ENCODE assay signal across 8 mouse cellular contexts in genomic region chr11:32227041-32227440, GRCm38 (mm10). TPM values are rescaled to one million over a fixed set of nuclear protein-coding genes. Genes with fewer than 3 reads are reported as not detected.
DNase-seq lines count a peak whose midpoint lies in the region; ATAC-seq and TF ChIP-seq lines count a peak whose summit lies in the region.

No protein-coding gene starts in this region.

- no peak for DNase-seq in heart, postnatal 0 days (ENCODE audit: low spot score)
- no peak for DNase-seq in heart, adult 11 months
- DNase-seq in brain, adult 2 months (ENCODE audit: low read depth, low spot score) = peak; percentile 88
- DNase-seq in hindbrain, embryonic 11.5 days (ENCODE audit: low spot score) = no peak
- no peak for DNase-seq in adrenal gland, adult 18-20 months (ENCODE audit: low spot score in 2 of 2)
- no peak for DNase-seq in layer of hippocampus, adult 18-20 months (ENCODE audit: low spot score in 2 of 2)
- DNase-seq in gastrocnemius, adult 8-10 months (ENCODE audit: low spot score in 2 of 2) = no peak

- 38% methylated on average over 1 of the region's 1 CpGs for whole genome bisulfite sequencing in heart, postnatal 0 days
- WGBS in hindbrain, embryonic 11.5 days = 60% methylated on average over 1 of the region's 1 CpGs
- 28% methylated on average over 1 of the region's 1 CpGs for WGBS in midbrain, embryonic 13.5 days

- peaks cover 42% of the 10 kb centered on the region for H3K4me1 ChIP-seq in heart, postnatal 0 days (ENCODE audit: control insufficient read depth, insufficient read depth)
- H3K4me1 ChIP-seq in hindbrain, embryonic 11.5 days (replicated peaks; ENCODE audit: control insufficient read depth, insufficient read depth, low read length) = peaks cover 6% of the 10 kb centered on the region; the same call in 1 of the 2 replicates
- peaks cover 23% of the 10 kb centered on the region for H3K4me1 ChIP-seq in midbrain, embryonic 13.5 days (replicated peaks)

- no peak for TF ChIP-seq EP300 in heart, postnatal 0 days (IDR thresholded peaks at IDR 0.05; ENCODE audit: low read depth)

- H3K4me3 ChIP-seq in heart, postnatal 0 days (ENCODE audit: low read depth, low read length) = peak overlapping the region; percentile 75
- H3K4me3 ChIP-seq in hindbrain, embryonic 11.5 days (ENCODE audit: low read depth, low read length) = peak overlapping the region; percentile 70
- peak overlapping the region; percentile 70 for H3K4me3 ChIP-seq in midbrain, embryonic 13.5 days (replicated peaks)

- peak overlapping the region; percentile 80 for H3K4me2 ChIP-seq in heart, postnatal 0 days (ENCODE audit: low read depth, low read length)
- peak overlapping the region; percentile 74 for H3K4me2 ChIP-seq in hindbrain, embryonic 11.5 days (replicated peaks; ENCODE audit: low read depth, low read length)
- H3K4me2 ChIP-seq in midbrain, embryonic 13.5 days (replicated peaks) = peak overlapping the region; percentile 71

- peak overlapping the region; percentile 70; the same call in 1 of the 2 replicates for H3K9ac ChIP-seq in heart, postnatal 0 days (replicated peaks; ENCODE audit: low read depth, low read length)
- H3K9ac ChIP-seq in hindbrain, embryonic 11.5 days (ENCODE audit: low read depth, low read length) = peak overlapping the region; percentile 86
- H3K9ac ChIP-seq in midbrain, embryonic 13.5 days (replicated peaks) = peak overlapping the region; percentile 86

- no peaks in the 10 kb centered on the region for H3K27me3 ChIP-seq in heart, postnatal 0 days (ENCODE audit: control insufficient read depth, insufficient read depth, low read length)
- peaks cover 2% of the 10 kb centered on the region; the same call in 1 of the 2 replicates for H3K27me3 ChIP-seq in hindbrain, embryonic 11.5 days (ENCODE audit: control insufficient read depth, insufficient read depth, low read length)
- peaks cover 29% of the 10 kb centered on the region for H3K27me3 ChIP-seq in midbrain, embryonic 13.5 days

- no peaks in the 10 kb centered on the region for H3K9me3 ChIP-seq in heart, postnatal 0 days (replicated peaks; ENCODE audit: control insufficient read depth, low read length)
- no peaks in the 10 kb centered on the region for H3K9me3 ChIP-seq in hindbrain, embryonic 11.5 days (ENCODE audit: control insufficient read depth, low read length)
- H3K9me3 ChIP-seq in midbrain, embryonic 13.5 days = no peaks in the 10 kb centered on the region

- peak overlapping the region; percentile 89; the same call in 1 of the 2 replicates for H3K27ac ChIP-seq in heart, postnatal 0 days (ENCODE audit: low read depth)
- H3K27ac ChIP-seq in hindbrain, embryonic 11.5 days (ENCODE audit: low read depth, low read length) = no peak overlapping the region
- peak overlapping the region; percentile 65; the same call in 1 of the 2 replicates for H3K27ac ChIP-seq in midbrain, embryonic 13.5 days

- no peak for ATAC-seq in heart, postnatal 0 days (ENCODE audit: insufficient read depth, low read depth)
- 0 out of 2 replicates have a peak, but pooled peaks have one; percentile 2 for ATAC-seq in hindbrain, embryonic 11.5 days (ENCODE audit: low FRiP score)
- ATAC-seq in midbrain, embryonic 13.5 days = no peak

- H3K36me3 ChIP-seq in heart, postnatal 0 days (replicated peaks; ENCODE audit: control insufficient read depth, insufficient read depth, low read length) = peaks cover 25% of the 10 kb centered on the region
- H3K36me3 ChIP-seq in hindbrain, embryonic 11.5 days (ENCODE audit: control insufficient read depth, insufficient read depth, low read length) = peaks cover 3% of the 10 kb centered on the region; the same call in 1 of the 2 replicates
- peaks cover 34% of the 10 kb centered on the region for H3K36me3 ChIP-seq in midbrain, embryonic 13.5 days

- no peak for TF ChIP-seq CTCF in heart, postnatal 0 days (IDR thresholded peaks at IDR 0.05; ENCODE audit: low read depth)

RNA-seq across cellular contexts. Expression of gene Mpg, which starts 0.7 kb away (rescaled TPM):
- 11.9 and 22.8 TPM in 2 replicates for total RNA-seq in heart, postnatal 0 days (2014; rRNA removed; ENCODE audit: low replicate concordance)
- 13.9 and 15.0 TPM in 2 replicates for polyA plus RNA-seq in heart, postnatal 0 days (2015; fragmentation: Nextera tagmentation; extraction: Ambion mirVana)
- 28.6 and 29.0 TPM in 2 replicates for polyA plus RNA-seq in hindbrain, embryonic 11.5 days (2014; fragmentation: Nextera tagmentation; extraction: Ambion mirVana)
- polyA plus RNA-seq in midbrain, embryonic 13.5 days (2015; fragmentation: Nextera tagmentation; extraction: Ambion mirVana) = 34.1 and 35.2 TPM in 2 replicates
- total RNA-seq in adrenal gland, adult 18-20 months (2021) = 10 to 100 TPM; 17.1 to 20.3 TPM
- 10 to 100 TPM; 16.2 to 16.3 TPM for total RNA-seq in layer of hippocampus, adult 18-20 months (2021)
- total RNA-seq in gastrocnemius, adult 8-10 months (2022) = 1 to 10 TPM; 3.9 to 5.9 (median 4.8) TPM

RNA-seq across cellular contexts. Expression of gene Rhbdf1, which starts 4.9 kb away (rescaled TPM):
- total RNA-seq in heart, postnatal 0 days (2014; rRNA removed; ENCODE audit: low replicate concordance) = 68.9 and 69.2 TPM in 2 replicates
- 21.9 and 25.2 TPM in 2 replicates for polyA plus RNA-seq in heart, postnatal 0 days (2015; fragmentation: Nextera tagmentation; extraction: Ambion mirVana)
- polyA plus RNA-seq in hindbrain, embryonic 11.5 days (2014; fragmentation: Nextera tagmentation; extraction: Ambion mirVana) = 19.1 and 21.0 TPM in 2 replicates
- polyA plus RNA-seq in midbrain, embryonic 13.5 days (2015; fragmentation: Nextera tagmentation; extraction: Ambion mirVana) = 13.6 and 14.8 TPM in 2 replicates
- 10 to 100 TPM; 22.8 to 28.8 TPM for total RNA-seq in adrenal gland, adult 18-20 months (2021)
- 10 to 100 TPM; 10.3 to 14.5 TPM for total RNA-seq in layer of hippocampus, adult 18-20 months (2021)
- total RNA-seq in gastrocnemius, adult 8-10 months (2022) = 10 to 100 TPM; 13.0 to 16.3 (median 14.4) TPM

RNA-seq across cellular contexts. Expression of gene Snrnp25, which starts 21.8 kb away (rescaled TPM):
- 12.9 and 16.1 TPM in 2 replicates for total RNA-seq in heart, postnatal 0 days (2014; rRNA removed; ENCODE audit: low replicate concordance)
- 27.1 and 28.0 TPM in 2 replicates for polyA plus RNA-seq in heart, postnatal 0 days (2015; fragmentation: Nextera tagmentation; extraction: Ambion mirVana)
- polyA plus RNA-seq in hindbrain, embryonic 11.5 days (2014; fragmentation: Nextera tagmentation; extraction: Ambion mirVana) = 82.5 and 84.2 TPM in 2 replicates
- polyA plus RNA-seq in midbrain, embryonic 13.5 days (2015; fragmentation: Nextera tagmentation; extraction: Ambion mirVana) = 46.5 and 46.6 TPM in 2 replicates
- 10 to 100 TPM; 13.1 to 18.5 TPM for total RNA-seq in adrenal gland, adult 18-20 months (2021)
- 10 to 100 TPM; 25.0 to 28.1 TPM for total RNA-seq in layer of hippocampus, adult 18-20 months (2021)
- 10 to 100 TPM in 2 of 4 experiments, 1 to 10 TPM in 2; 9.4 to 12.5 (median 10.0) TPM for total RNA-seq in gastrocnemius, adult 8-10 months (2022)

RNA-seq across cellular contexts. Expression of gene Il9r, which starts 27.0 kb away (rescaled TPM):
- not detected in 2 replicates for total RNA-seq in heart, postnatal 0 days (2014; rRNA removed; ENCODE audit: low replicate concordance)
- 0.03 and 0.14 TPM in 2 replicates for polyA plus RNA-seq in heart, postnatal 0 days (2015; fragmentation: Nextera tagmentation; extraction: Ambion mirVana)
- polyA plus RNA-seq in hindbrain, embryonic 11.5 days (2014; fragmentation: Nextera tagmentation; extraction: Ambion mirVana) = not detected in 2 replicates
- not detected in 2 replicates for polyA plus RNA-seq in midbrain, embryonic 13.5 days (2015; fragmentation: Nextera tagmentation; extraction: Ambion mirVana)
- under 1 TPM; 0.10 to 0.32 TPM for total RNA-seq in adrenal gland, adult 18-20 months (2021)
- not detected for total RNA-seq in layer of hippocampus, adult 18-20 months (2021)
- under 1 TPM in 1 of 4 experiments, not detected in 3; 0.29 TPM for total RNA-seq in gastrocnemius, adult 8-10 months (2022)

RNA-seq across cellular contexts. Expression of gene Nprl3, which starts 40.5 kb away (rescaled TPM):
- 26.4 and 64.1 TPM in 2 replicates for total RNA-seq in heart, postnatal 0 days (2014; rRNA removed; ENCODE audit: low replicate concordance)
- polyA plus RNA-seq in heart, postnatal 0 days (2015; fragmentation: Nextera tagmentation; extraction: Ambion mirVana) = 29.9 and 30.4 TPM in 2 replicates
- 28.9 and 31.4 TPM in 2 replicates for polyA plus RNA-seq in hindbrain, embryonic 11.5 days (2014; fragmentation: Nextera tagmentation; extraction: Ambion mirVana)
- polyA plus RNA-seq in midbrain, embryonic 13.5 days (2015; fragmentation: Nextera tagmentation; extraction: Ambion mirVana) = 46.5 and 47.2 TPM in 2 replicates
- 10 to 100 TPM; 52.8 to 64.2 TPM for total RNA-seq in adrenal gland, adult 18-20 months (2021)
- 10 to 100 TPM; 48.6 to 49.0 TPM for total RNA-seq in layer of hippocampus, adult 18-20 months (2021)
- total RNA-seq in gastrocnemius, adult 8-10 months (2022) = 10 to 100 TPM; 22.9 to 27.2 (median 24.6) TPM
